Mouse (Mus musculus): ENCODE data around the gene Cmbl.

Gene Cmbl

DNA sequence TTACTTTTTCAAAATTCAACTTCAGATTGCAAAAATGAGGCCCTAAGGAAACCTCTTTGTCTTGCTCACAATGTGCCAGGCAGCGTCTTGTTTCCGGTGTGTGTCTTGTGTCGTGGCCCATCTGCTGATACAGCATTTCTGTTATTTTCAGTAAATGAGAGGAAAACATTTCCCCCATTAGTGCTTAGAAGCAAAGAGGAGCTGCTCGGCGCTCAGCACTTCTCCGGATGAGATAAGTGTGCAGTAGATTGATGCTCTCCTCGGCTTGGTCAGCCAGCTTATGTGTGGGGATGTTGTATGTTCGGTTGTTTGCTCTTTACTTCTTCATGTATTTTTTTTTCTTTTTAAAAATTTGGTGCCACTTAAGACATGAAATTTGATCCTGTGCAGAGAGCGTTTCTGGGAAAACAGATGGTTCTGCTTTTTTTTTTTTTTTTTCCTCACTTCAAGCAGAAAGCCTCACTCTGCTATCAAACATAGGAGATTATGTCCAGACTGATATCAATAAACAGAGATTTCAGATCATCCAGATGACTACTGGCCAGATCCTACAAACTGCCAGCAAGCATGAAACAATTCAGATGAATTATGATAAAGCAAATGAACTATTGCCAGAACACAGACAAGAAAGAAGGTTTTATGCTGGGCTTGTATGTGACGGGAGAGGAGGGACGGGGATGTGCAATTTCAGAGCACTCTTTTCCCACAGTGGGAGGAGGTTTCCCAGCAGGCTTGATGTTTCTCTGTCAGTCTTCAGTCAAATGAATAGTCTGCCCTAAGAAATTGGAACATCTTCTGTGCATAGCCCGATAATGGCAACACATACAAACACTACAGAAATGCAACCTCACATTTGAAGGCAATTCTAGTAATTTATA lies 62.3 kb downstream of the Cmbl start:
- no peak for DNase-seq (ENCODE audit: low spot score)

GRCm38 (mm10) chr15:31628180-31628579 lies 63.0 kb downstream of the Cmbl start:
- no peak for DNase-seq (ENCODE audit: low spot score)

DNA sequence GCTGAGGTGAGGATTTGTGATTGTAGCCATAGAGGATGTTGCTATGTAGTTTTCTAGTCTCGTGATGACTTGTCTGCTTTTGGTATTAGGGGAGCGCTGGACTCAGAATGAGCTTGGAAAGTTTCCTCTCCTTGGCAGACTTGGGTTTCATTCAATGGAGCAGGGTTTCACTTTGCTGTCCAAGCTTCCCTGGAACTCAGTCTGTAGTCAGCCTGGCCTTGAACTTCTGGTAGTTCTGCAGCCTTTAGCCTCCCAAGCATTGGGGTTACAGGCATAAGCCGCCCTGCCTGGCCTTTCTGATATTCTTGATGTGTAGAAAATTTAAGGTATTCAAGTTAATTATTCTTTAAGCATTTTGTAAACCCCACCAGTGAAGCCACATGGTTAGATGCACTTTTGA lies 64.4 kb downstream of the Cmbl start:
- no peak for DNase-seq (ENCODE audit: low spot score)

GRCm38 (mm10) chr15:31631396-31631858 lies 66.2 kb downstream of the Cmbl start:
- DNase-seq (ENCODE audit: low spot score), result no peak

DNA sequence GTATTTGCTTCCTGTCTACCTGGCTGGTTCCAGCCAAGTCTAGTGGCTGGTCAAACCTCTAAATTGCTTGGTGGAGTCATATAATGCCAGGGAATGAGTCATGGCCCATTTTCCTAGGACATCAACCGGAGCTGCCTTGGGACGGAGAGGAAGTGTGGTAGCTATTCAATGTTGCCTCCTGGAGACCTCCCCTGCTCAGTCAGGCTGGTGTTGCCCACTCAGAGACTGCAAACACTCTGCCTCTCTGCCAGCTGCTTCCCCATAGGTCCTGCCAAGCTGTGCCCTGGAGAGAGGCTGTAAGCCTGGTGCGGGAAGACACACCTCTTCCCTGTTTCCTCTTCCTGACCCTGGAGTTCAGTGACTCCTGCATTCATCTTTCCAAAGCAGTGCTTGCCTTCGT lies 67.3 kb downstream of the Cmbl start:
- DNase-seq (ENCODE audit: low spot score), result no peak

DNA sequence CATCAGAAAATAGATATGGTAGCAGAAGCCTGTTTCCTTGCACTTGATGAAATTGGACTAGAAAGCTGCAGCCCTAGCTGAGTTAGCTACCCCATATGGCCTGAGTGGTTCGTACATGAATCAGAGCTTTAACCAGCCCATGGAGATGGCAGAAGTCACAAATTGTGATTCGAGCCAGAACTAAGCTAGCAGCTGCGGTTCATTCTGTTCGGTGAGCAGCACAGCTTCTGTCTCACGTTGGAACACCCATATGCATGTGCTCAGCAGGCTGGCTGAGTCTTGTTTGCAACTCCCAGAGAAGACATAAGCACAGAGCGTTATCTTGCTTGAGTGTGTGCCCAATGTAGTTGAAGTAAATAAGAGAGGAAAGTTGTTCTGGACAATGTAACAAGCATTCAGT lies 69.4 kb downstream of the Cmbl start:
- DNase-seq (ENCODE audit: low spot score), result no peak

DNA sequence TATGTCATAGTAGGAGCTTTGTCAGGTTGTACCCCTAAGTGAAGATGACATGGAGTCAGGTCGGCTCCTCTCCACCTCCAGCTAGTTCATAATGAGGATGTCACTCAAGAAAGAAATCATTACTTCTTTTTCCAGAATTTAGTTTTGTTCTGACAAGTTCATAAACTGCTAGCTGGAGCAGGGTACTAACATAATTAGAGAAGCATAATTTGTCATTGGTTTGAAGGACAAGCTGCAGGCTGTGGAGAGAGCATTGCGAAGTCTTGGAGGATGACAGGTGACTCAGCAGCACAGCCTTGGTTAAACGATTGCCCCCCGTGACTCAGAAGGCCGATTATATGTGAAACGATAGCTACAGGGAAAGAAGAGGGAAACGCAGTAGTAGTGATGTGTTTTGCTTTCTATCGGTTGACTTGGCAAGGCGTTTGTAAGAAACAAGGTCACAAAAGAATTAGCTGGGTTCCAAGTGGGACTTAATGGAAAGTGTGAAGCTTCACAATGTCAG lies 71.0 kb downstream of the Cmbl start:
- no peak for DNase-seq (ENCODE audit: low spot score)

Measured in spleen, adult 12 weeks (tissue).